Mouse (Mus musculus): ENCODE measurements around the gene Gpank1.

Gene Gpank1

GRCm38 (mm10) chr17:35121143-35121799 lies at the start of gene Gpank1:
Gene Gpank1, plus strand, starts transcription at chr17:35121455.
- in situ Hi-C loops (cut with MboI; ENCODE audit: unreplicated experiment in 2 of 2), result no loop called here

GRCm38 (mm10) chr17:35074097-35074496 lies 47.2 kb upstream of the Gpank1 start:
- in situ Hi-C loops (cut with MboI; ENCODE audit: unreplicated experiment in 2 of 2), result no loop called here

- in situ Hi-C loops (cut with MboI; ENCODE audit: unreplicated experiment in 2 of 2), result loop anchor here in 1 of 2 experiments (25.0 kb wide), 1 partner anchor 214 kb away; the partner anchor contains the start of genes Cfb, Nelfe and Skiv2l
Observed at GRCm38 (mm10) chr17:35076507-35077176, 44.6 kb upstream of the Gpank1 start, which contains the start of gene Ly6g6e. Gene Ly6g6e, plus strand, starts transcription at chr17:35076902.

- in situ Hi-C loops (cut with MboI; ENCODE audit: unreplicated experiment in 2 of 2), result loop anchor here in 1 of 2 experiments (25.0 kb wide), 1 partner anchor 215 kb away; the partner anchor contains the start of genes Cfb, Nelfe and Skiv2l
Observed at GRCm38 (mm10) chr17:35077285-35077684, 44.0 kb upstream of the Gpank1 start.

- in situ Hi-C loops (cut with MboI; ENCODE audit: unreplicated experiment in 2 of 2), result loop anchor here in 1 of 2 experiments (25.0 kb wide), 1 partner anchor 216 kb away; the partner anchor contains the start of genes Cfb, Nelfe and Skiv2l
Observed at GRCm38 (mm10) chr17:35077786-35078233, 43.4 kb upstream of the Gpank1 start, which contains the start of gene Ly6g6d. Gene Ly6g6d, minus strand, starts transcription at chr17:35078065.

GRCm38 (mm10) chr17:35079778-35080177 lies 41.5 kb upstream of the Gpank1 start:
- in situ Hi-C loops (cut with MboI; ENCODE audit: unreplicated experiment in 2 of 2), result loop anchor here in 1 of 2 experiments (25.0 kb wide), 1 partner anchor 217 kb away; the partner anchor contains the start of genes Cfb, Nelfe and Skiv2l

GRCm38 (mm10) chr17:35080248-35080647 lies 41.0 kb upstream of the Gpank1 start:
- in situ Hi-C loops (cut with MboI; ENCODE audit: unreplicated experiment in 2 of 2), result loop anchor here in 1 of 2 experiments (25.0 kb wide), 1 partner anchor 218 kb away; the partner anchor contains the start of genes Cfb, Nelfe and Skiv2l

GRCm38 (mm10) chr17:35080710-35081109 lies 40.5 kb upstream of the Gpank1 start:
- in situ Hi-C loops (cut with MboI; ENCODE audit: unreplicated experiment in 2 of 2), result loop anchor here in 1 of 2 experiments (25.0 kb wide), 1 partner anchor 218 kb away; the partner anchor contains the start of genes Cfb, Nelfe and Skiv2l

GRCm38 (mm10) chr17:35082841-35083576 lies 38.2 kb upstream of the Gpank1 start:
- in situ Hi-C loops (cut with MboI; ENCODE audit: unreplicated experiment in 2 of 2), result loop anchor here in 1 of 2 experiments (25.0 kb wide), 1 partner anchor 221 kb away; the partner anchor contains the start of genes Cfb, Nelfe and Skiv2l

GRCm38 (mm10) chr17:35083929-35084497 lies 37.2 kb upstream of the Gpank1 start:
- in situ Hi-C loops (cut with MboI; ENCODE audit: unreplicated experiment in 2 of 2), result loop anchor here in 1 of 2 experiments (25.0 kb wide), 1 partner anchor 222 kb away; the partner anchor contains the start of genes Cfb, Nelfe and Skiv2l

GRCm38 (mm10) chr17:35085208-35085865 lies 35.9 kb upstream of the Gpank1 start, which contains the start of gene Ly6g6f:
Gene Ly6g6f, minus strand, starts transcription at chr17:35085610.
- in situ Hi-C loops (cut with MboI; ENCODE audit: unreplicated experiment in 2 of 2), result loop anchor here in 1 of 2 experiments (25.0 kb wide), 1 partner anchor 223 kb away; the partner anchor contains the start of genes Cfb, Nelfe and Skiv2l

- in situ Hi-C loops (cut with MboI; ENCODE audit: unreplicated experiment in 2 of 2), result loop anchor here in 1 of 2 experiments (25.0 kb wide), 1 partner anchor 226 kb away; the partner anchor contains the start of genes Cfb, Nelfe and Skiv2l
Observed at GRCm38 (mm10) chr17:35088151-35088550, 33.1 kb upstream of the Gpank1 start.

- in situ Hi-C loops (cut with MboI; ENCODE audit: unreplicated experiment in 2 of 2), result loop anchor here in 1 of 2 experiments (25.0 kb wide), 1 partner anchor 227 kb away; the partner anchor contains the start of genes Cfb, Nelfe and Skiv2l
Observed at GRCm38 (mm10) chr17:35088825-35089644, 32.2 kb upstream of the Gpank1 start, which contains the start of gene Abhd16a. Gene Abhd16a, plus strand, starts transcription at chr17:35089263.

GRCm38 (mm10) chr17:35090166-35090932 lies 30.9 kb upstream of the Gpank1 start:
- in situ Hi-C loops (cut with MboI; ENCODE audit: unreplicated experiment in 2 of 2), result loop anchor here in 1 of 2 experiments (25.0 kb wide), 1 partner anchor 228 kb away; the partner anchor contains the start of genes Cfb, Nelfe and Skiv2l

GRCm38 (mm10) chr17:35092403-35093198 lies 28.7 kb upstream of the Gpank1 start:
- in situ Hi-C loops (cut with MboI; ENCODE audit: unreplicated experiment in 2 of 2), result loop anchor here in 1 of 2 experiments (25.0 kb wide), 1 partner anchor 230 kb away; the partner anchor contains the start of genes Cfb, Nelfe and Skiv2l

Data from v-Abl transformed pro-B cells (cell line).